Mouse (Mus musculus) lung, adult 2 months (tissue): ENCODE measurements around the gene Znrf4.

Experiments used
- CTCF ChIP-seq: fragments of 200-500 bp; IDR thresholded peaks from 2 replicates; pipeline ENCODE4 v1.5.1; 2011; ENCODE audit warnings: mild to moderate bottlenecking, low read length, control low read depth; ENCODE audit not compliant: insufficient read depth
- POLR2A ChIP-seq: fragments of 200-500 bp; IDR thresholded peaks from 2 replicates; pipeline ENCODE4 v1.6.1; 2011; ENCODE audit warnings: low read depth, mild to moderate bottlenecking, control low read depth, low read length, borderline replicate concordance; ENCODE audit errors: extremely low read depth

GRCm38 (mm10) chr17:56470571-56470970 lies 41.7 kb downstream of the Znrf4 start:
- no peak for TF ChIP-seq POLR2A
- TF ChIP-seq CTCF = no peak
